Mouse (Mus musculus) E14TG2a.4 (cell line): Measurements from ENCODE around the gene Pstpip1.

Source experiments
- H3K27me3 ChIP-seq: 2 replicates; pipeline ENCODE4 v1.6.1; 2014; ENCODE audit warnings: low read length, control low read depth; ENCODE audit not compliant: insufficient read depth
- H3K36me3 ChIP-seq: 2 replicates; pipeline ENCODE4 v1.6.1; 2014; ENCODE audit warnings: low read length, control low read depth; ENCODE audit not compliant: insufficient read depth
- H3K4me1 ChIP-seq: replicated peaks from 2 replicates; pipeline ENCODE4 v1.6.1; 2014; ENCODE audit warnings: low read depth, low read length, control low read depth
- H3K4me3 ChIP-seq: replicated peaks from 2 replicates; pipeline ENCODE4 v1.5.1; 2014; ENCODE audit warnings: mild to moderate bottlenecking, low read length
- H3K9me3 ChIP-seq: 2 replicates; pipeline ENCODE4 v1.6.1; 2014; ENCODE audit warnings: low read length, control low read depth
- CTCF ChIP-seq: conservative IDR thresholded peaks from 2 replicates; pipeline ENCODE4 v1.5.1; 2014; ENCODE audit warnings: low read length
- NANOG ChIP-seq: IDR thresholded peaks from 2 replicates; pipeline ENCODE4 v1.6.1; 2014; ENCODE audit warnings: borderline replicate concordance, low read length, mixed read lengths
- POU5F1 ChIP-seq: IDR thresholded peaks from 2 replicates; pipeline ENCODE4 v1.6.1; 2014; ENCODE audit warnings: low read length, borderline replicate concordance

Pstpip1 gene

GRCm38 (mm10) chr9:56092102-56092501 is 2.3 kb downstream of the Pstpip1 start:
- peaks cover 16% of the 10 kb centered on the region for H3K27me3 ChIP-seq
- H3K4me1 ChIP-seq = peaks cover 28% of the 10 kb centered on the region
- TF ChIP-seq CTCF (peak; percentile 78), POU5F1 (no peak), NANOG (no peak)
- H3K4me3 ChIP-seq = no peak overlapping the region
- no peaks in the 10 kb centered on the region for H3K36me3 ChIP-seq
- no peaks in the 10 kb centered on the region for H3K9me3 ChIP-seq

GRCm38 (mm10) chr9:56097584-56098298 is 8.0 kb downstream of the Pstpip1 start:
- Histone ChIP-seq H3K27me3 (peaks cover 4% of the 10 kb centered on the region; the same call in 1 of the 2 replicates), H3K36me3 (no peaks in the 10 kb centered on the region), H3K4me3 (no peak overlapping the region), H3K9me3 (no peaks in the 10 kb centered on the region), H3K4me1 (0 out of 2 replicates have a peak, but pooled peaks cover under 1% of the 10 kb centered on the region)
- TF ChIP-seq POU5F1 (no peak), NANOG (no peak)

- TF ChIP-seq NANOG = no peak
- TF ChIP-seq CTCF = no peak
- no peak for TF ChIP-seq POU5F1
- H3K27me3 ChIP-seq = 0 out of 2 replicates have a peak, but pooled peaks cover 4% of the 10 kb centered on the region
- no peak overlapping the region for H3K4me3 ChIP-seq
- peaks cover 21% of the 10 kb centered on the region for H3K4me1 ChIP-seq
- no peaks in the 10 kb centered on the region for H3K9me3 ChIP-seq
- no peaks in the 10 kb centered on the region for H3K36me3 ChIP-seq
These were observed 10.3 kb downstream of the Pstpip1 start for GRCm38 (mm10) chr9:56100041-56100522.

GRCm38 (mm10) chr9:56101022-56101421 is 11.3 kb downstream of the Pstpip1 start:
- TF ChIP-seq CTCF (no peak), NANOG (no peak), POU5F1 (no peak)

GRCm38 (mm10) chr9:56104921-56105320 is 15.2 kb downstream of the Pstpip1 start:
- no peak for TF ChIP-seq CTCF
- Histone ChIP-seq H3K4me3 (no peak overlapping the region), H3K4me1 (peaks cover 46% of the 10 kb centered on the region), H3K27me3 (no peaks in the 10 kb centered on the region), H3K36me3 (no peaks in the 10 kb centered on the region), H3K9me3 (no peaks in the 10 kb centered on the region)

More at GRCm38 (mm10) chr9:56101022-56101421, 11.3 kb downstream of the Pstpip1 start:
- Histone ChIP-seq H3K4me1 (peaks cover 22% of the 10 kb centered on the region), H3K36me3 (no peaks in the 10 kb centered on the region), H3K4me3 (no peak overlapping the region), H3K9me3 (no peaks in the 10 kb centered on the region), H3K27me3 (0 out of 2 replicates have a peak, but pooled peaks cover 4% of the 10 kb centered on the region)

GRCm38 (mm10) chr9:56106274-56107072 is 16.7 kb downstream of the Pstpip1 start:
- no peak overlapping the region for H3K4me3 ChIP-seq
- no peaks in the 10 kb centered on the region for H3K36me3 ChIP-seq
- TF ChIP-seq POU5F1 (no peak), NANOG (no peak), CTCF (no peak)
- H3K9me3 ChIP-seq = no peaks in the 10 kb centered on the region
- peaks cover 46% of the 10 kb centered on the region for H3K4me1 ChIP-seq
- 0 out of 2 replicates have a peak, but pooled peaks cover 3% of the 10 kb centered on the region for H3K27me3 ChIP-seq

- Histone ChIP-seq H3K9me3 (no peaks in the 10 kb centered on the region), H3K4me1 (peaks cover 46% of the 10 kb centered on the region), H3K27me3 (0 out of 2 replicates have a peak, but pooled peaks cover 3% of the 10 kb centered on the region), H3K36me3 (no peaks in the 10 kb centered on the region), H3K4me3 (no peak overlapping the region)
- TF ChIP-seq CTCF (no peak), POU5F1 (no peak), NANOG (no peak)
These were observed 17.8 kb downstream of the Pstpip1 start for GRCm38 (mm10) chr9:56107527-56107926.

GRCm38 (mm10) chr9:56108174-56108573 is 18.4 kb downstream of the Pstpip1 start:
- TF ChIP-seq NANOG = no peak
- TF ChIP-seq POU5F1 = no peak
- no peak for TF ChIP-seq CTCF
- H3K4me1 ChIP-seq = peaks cover 42% of the 10 kb centered on the region
- no peak overlapping the region for H3K4me3 ChIP-seq
- H3K36me3 ChIP-seq = no peaks in the 10 kb centered on the region
- peaks cover 3% of the 10 kb centered on the region; the same call in 1 of the 2 replicates for H3K27me3 ChIP-seq
- no peaks in the 10 kb centered on the region for H3K9me3 ChIP-seq
